Mouse (Mus musculus) brown adipose tissue, adult 24 weeks (tissue): Measurements from ENCODE around the gene Cyp1a2. TPM values are rescaled to one million over a fixed set of nuclear protein-coding genes. Genes with fewer than 3 reads are reported as not detected.

Experiments
- H3K27ac ChIP-seq: fragments of 200-500 bp; replicated peaks from 2 replicates; pipeline ENCODE4 v1.5.1; 2012; ENCODE audit warnings: low read depth, mild to moderate bottlenecking, low read length
- H3K4me1 ChIP-seq: fragments of 200-500 bp; 2 replicates; pipeline ENCODE4 v1.6.1; 2012; ENCODE audit warnings: low read length, mixed read lengths; ENCODE audit not compliant: control insufficient read depth, insufficient read depth, insufficient read length
- H3K4me3 ChIP-seq: fragments of 200-500 bp; 2 replicates; pipeline ENCODE4 v1.5.1; 2012; ENCODE audit warnings: low read depth, mild to moderate bottlenecking, low read length, moderate library complexity; ENCODE audit not compliant: insufficient read depth
- polyA plus RNA-seq: library from polyadenylated mRNA; stranded (reverse); fragments of >200 nt; gene quantifications from 2 replicates; pipeline ENCODE4 v1.2.4, GENCODE M21; 2012; ENCODE audit not compliant: missing spikeins, insufficient read depth, insufficient read length

Gene Cyp1a2
- polyA plus RNA-seq, 1 experiment: not detected

GRCm38 (mm10) chr9:57660501-57660900 is 23.0 kb downstream of the Cyp1a2 start:
- Histone ChIP-seq H3K27ac (no peak overlapping the region), H3K4me3 (no peak overlapping the region), H3K4me1 (no peaks in the 10 kb centered on the region)

- H3K4me1 ChIP-seq: no peaks in the 10 kb centered on the region
- no peak overlapping the region for H3K4me3 ChIP-seq
- no peak overlapping the region for H3K27ac ChIP-seq
These were observed 23.7 kb downstream of the Cyp1a2 start for GRCm38 (mm10) chr9:57659774-57660173.

- Histone ChIP-seq H3K4me3 (no peak overlapping the region), H3K27ac (no peak overlapping the region), H3K4me1 (no peaks in the 10 kb centered on the region)
These were observed 24.5 kb downstream of the Cyp1a2 start for GRCm38 (mm10) chr9:57658970-57659369.

- no peak overlapping the region for H3K27ac ChIP-seq
- no peak overlapping the region for H3K4me3 ChIP-seq
- H3K4me1 ChIP-seq: no peaks in the 10 kb centered on the region
These were observed 25.7 kb downstream of the Cyp1a2 start for GRCm38 (mm10) chr9:57657843-57658242.

- H3K4me3 ChIP-seq: no peak overlapping the region
- H3K27ac ChIP-seq: no peak overlapping the region
- H3K4me1 ChIP-seq: no peaks in the 10 kb centered on the region
These were observed 26.7 kb downstream of the Cyp1a2 start for GRCm38 (mm10) chr9:57656631-57657350.

- Histone ChIP-seq H3K4me1 (no peaks in the 10 kb centered on the region), H3K27ac (no peak overlapping the region), H3K4me3 (no peak overlapping the region)
These were observed 27.8 kb downstream of the Cyp1a2 start for GRCm38 (mm10) chr9:57655749-57656148.

- Histone ChIP-seq H3K4me1 (no peaks in the 10 kb centered on the region), H3K27ac (no peak overlapping the region), H3K4me3 (no peak overlapping the region)
These were observed 28.5 kb downstream of the Cyp1a2 start for GRCm38 (mm10) chr9:57654966-57655365.

- Histone ChIP-seq H3K4me1 (no peaks in the 10 kb centered on the region), H3K4me3 (no peak within 1 kb of the TSS), H3K27ac (peak within 1 kb of the TSS; percentile 48)
These were observed 30.2 kb downstream of the Cyp1a2 start, which contains the start of gene Csk for GRCm38 (mm10) chr9:57653283-57653682. Gene Csk, minus strand, starts transcription at chr9:57653631.

GRCm38 (mm10) chr9:57652855-57653254 is 30.6 kb downstream of the Cyp1a2 start:
- Histone ChIP-seq H3K27ac (peak overlapping the region; percentile 48), H3K4me3 (no peak overlapping the region), H3K4me1 (no peaks in the 10 kb centered on the region)

- Histone ChIP-seq H3K27ac (peak overlapping the region; percentile 48), H3K4me3 (no peak overlapping the region), H3K4me1 (no peaks in the 10 kb centered on the region)
These were observed 31.2 kb downstream of the Cyp1a2 start for GRCm38 (mm10) chr9:57652351-57652750.

GRCm38 (mm10) chr9:57650786-57651311 is 32.7 kb downstream of the Cyp1a2 start:
- H3K4me3 ChIP-seq: no peak overlapping the region
- H3K27ac ChIP-seq: peak overlapping the region; percentile 42
- no peaks in the 10 kb centered on the region for H3K4me1 ChIP-seq

GRCm38 (mm10) chr9:57650130-57650785 is 33.2 kb downstream of the Cyp1a2 start:
- H3K27ac ChIP-seq: peak overlapping the region; percentile 71; the same call in 1 of the 2 replicates
- no peaks in the 10 kb centered on the region for H3K4me1 ChIP-seq
- H3K4me3 ChIP-seq: no peak overlapping the region

- Histone ChIP-seq H3K4me1 (peaks cover 8% of the 10 kb centered on the region), H3K27ac (peak overlapping the region; percentile 35; the same call in 1 of the 2 replicates), H3K4me3 (0 out of 2 replicates have a peak overlapping the region, but pooled peaks have one; percentile 0)
These were observed 36.0 kb downstream of the Cyp1a2 start for GRCm38 (mm10) chr9:57647286-57648108.

GRCm38 (mm10) chr9:57646551-57647103 is 36.9 kb downstream of the Cyp1a2 start:
- Histone ChIP-seq H3K27ac (peak overlapping the region; percentile 35), H3K4me3 (0 out of 2 replicates have a peak overlapping the region, but pooled peaks have one; percentile 0), H3K4me1 (peaks cover 12% of the 10 kb centered on the region)
